Mouse (Mus musculus) small intestine, adult 2 months (tissue): ENCODE data around the gene Elovl6.

Experiments used
- CTCF ChIP-seq: fragments of 200-500 bp; IDR thresholded peaks from 2 replicates; pipeline ENCODE4 v1.5.1; 2012; ENCODE audit warnings: low read depth, mild to moderate bottlenecking, control low read depth, inconsistent platforms, low read length, moderate library complexity, mixed read lengths; ENCODE audit not compliant: insufficient replicate concordance, insufficient read length; ENCODE audit errors: extremely low read depth
- POLR2A ChIP-seq: fragments of 200-500 bp; IDR thresholded peaks from 2 replicates; pipeline ENCODE4 v1.6.1; 2012; ENCODE audit warnings: low read depth, mild to moderate bottlenecking, control low read depth, inconsistent platforms, low read length, moderate library complexity

- no peak for TF ChIP-seq POLR2A
- no peak for TF ChIP-seq CTCF
These were observed 143.8 kb downstream of the Elovl6 start for GRCm38 (mm10) chr3:129675923-129676322.
